Mouse (Mus musculus) forebrain, embryonic 11.5 days (tissue): ENCODE measurements around the gene Adprhl2. TPM values are rescaled to one million over a fixed set of nuclear protein-coding genes. Genes with fewer than 3 reads are reported as not detected.

ENCODE experiments used
- ATAC-seq: fragments of 200-750 bp; cut with Nextera tagmentation; replicated peaks from 2 replicates; pipeline ENCODE4 v1.8.0; 2017; ENCODE audit warnings: moderate TSS enrichment; ENCODE audit not compliant: low FRiP score
- DNase-seq: peaks from one replicate; pipeline ENCODE4 v3.0.0-alpha.2; 2017; ENCODE audit warnings: low spot score
- H3K27ac ChIP-seq: fragments of 300-500 bp; sonication (generic); 2 replicates; pipeline ENCODE4 v1.5.1; 2014; ENCODE audit warnings: low read depth, low read length
- H3K27me3 ChIP-seq: fragments of 300-500 bp; sonication (generic); 2 replicates; pipeline ENCODE4 v1.6.1; 2014; ENCODE audit warnings: mild to moderate bottlenecking, low read length, mixed read lengths; ENCODE audit not compliant: control insufficient read depth, insufficient read depth
- H3K36me3 ChIP-seq: fragments of 300-500 bp; sonication (generic); 2 replicates; pipeline ENCODE4 v1.6.1; 2014; ENCODE audit warnings: mild to moderate bottlenecking, low read length, moderate library complexity, mixed read lengths; ENCODE audit not compliant: control insufficient read depth, insufficient read depth
- H3K4me1 ChIP-seq: fragments of 300-500 bp; sonication (generic); replicated peaks from 2 replicates; pipeline ENCODE4 v1.6.1; 2014; ENCODE audit warnings: low read length, mixed read lengths; ENCODE audit not compliant: control insufficient read depth, insufficient read depth
- H3K4me2 ChIP-seq: fragments of 300-500 bp; sonication (generic); 2 replicates; pipeline ENCODE4 v1.6.1; 2014; ENCODE audit warnings: low read depth, mild to moderate bottlenecking, low read length, moderate library complexity, mixed read lengths; ENCODE audit not compliant: severe bottlenecking
- H3K4me3 ChIP-seq: fragments of 300-500 bp; sonication (generic); 2 replicates; pipeline ENCODE4 v1.5.1; 2014; ENCODE audit warnings: low read depth, low read length
- H3K9ac ChIP-seq: fragments of 300-500 bp; sonication (generic); 2 replicates; pipeline ENCODE4 v1.6.1; 2014; ENCODE audit warnings: low read length
- H3K9me3 ChIP-seq: fragments of 300-500 bp; sonication (generic); 2 replicates; pipeline ENCODE4 v1.6.1; 2016; ENCODE audit warnings: low read length, mixed read lengths; ENCODE audit not compliant: control insufficient read depth
- WGBS: fragments of 180-500 bp; shearing (Covaris S2); extraction: QIAGEN DNeasy Blood & Tissue Kit; methylation state at CpG from one replicate; pipeline ENCODE4 v1.1.7; 2014; 5-methylcytosine and 5-hydroxymethylcytosine counted together
- polyA plus RNA-seq: library from polyadenylated mRNA; unstranded; fragments of >200 nt; fragmentation: Nextera tagmentation; extraction: Ambion mirVana; gene quantifications from 2 replicates; pipeline ENCODE4 v1.2.1, GENCODE M21; 2014

Adprhl2 gene
- polyA plus RNA-seq, 1 experiment from 2014 or later = 66.5 TPM

- 91% methylated on average over 13 of the region's 13 CpGs for WGBS
Measured at GRCm38 (mm10) chr4:126275681-126276131, 45.8 kb downstream of the Adprhl2 start.

GRCm38 (mm10) chr4:126275081-126275480 lies 46.4 kb downstream of the Adprhl2 start:
- no peaks in the 10 kb centered on the region for H3K27me3 ChIP-seq
- no peaks in the 10 kb centered on the region for H3K9me3 ChIP-seq
- no peaks in the 10 kb centered on the region for H3K4me1 ChIP-seq
- no peak overlapping the region for H3K9ac ChIP-seq
- H3K4me2 ChIP-seq = no peak overlapping the region
- 90% methylated on average over 4 of the region's 4 CpGs for WGBS
- H3K27ac ChIP-seq = no peak overlapping the region
- DNase-seq (no peak), ATAC-seq (no peak)
- no peak overlapping the region for H3K4me3 ChIP-seq
- H3K36me3 ChIP-seq = no peaks in the 10 kb centered on the region; the same call in none of the 2 replicates

More at GRCm38 (mm10) chr4:126275681-126276131, 45.8 kb downstream of the Adprhl2 start:
- H3K4me1 ChIP-seq = no peaks in the 10 kb centered on the region
- DNase-seq (no peak), ATAC-seq (no peak)
- H3K4me2 ChIP-seq = no peak overlapping the region
- H3K9ac ChIP-seq = no peak overlapping the region
- no peaks in the 10 kb centered on the region; the same call in none of the 2 replicates for H3K36me3 ChIP-seq
- no peak overlapping the region for H3K27ac ChIP-seq
- no peaks in the 10 kb centered on the region for H3K9me3 ChIP-seq
- H3K27me3 ChIP-seq = no peaks in the 10 kb centered on the region
- H3K4me3 ChIP-seq = no peak overlapping the region

GRCm38 (mm10) chr4:126273753-126274152 lies 47.8 kb downstream of the Adprhl2 start:
- no peak overlapping the region for H3K9ac ChIP-seq
- H3K27ac ChIP-seq = no peak overlapping the region
- no peaks in the 10 kb centered on the region for H3K9me3 ChIP-seq
- no peaks in the 10 kb centered on the region; the same call in none of the 2 replicates for H3K36me3 ChIP-seq
- H3K4me1 ChIP-seq = no peaks in the 10 kb centered on the region
- no peak for ATAC-seq
- H3K4me3 ChIP-seq = no peak overlapping the region
- no peak overlapping the region for H3K4me2 ChIP-seq
- no peaks in the 10 kb centered on the region for H3K27me3 ChIP-seq
- no peak for DNase-seq
- WGBS = 69% methylated on average over 13 of the region's 13 CpGs

- 86% methylated on average over 3 of the region's 3 CpGs for WGBS
- DNase-seq = no peak
- no peak overlapping the region for H3K4me2 ChIP-seq
- H3K27me3 ChIP-seq = no peaks in the 10 kb centered on the region
- ATAC-seq = no peak
- H3K36me3 ChIP-seq = no peaks in the 10 kb centered on the region; the same call in none of the 2 replicates
- H3K9ac ChIP-seq = no peak overlapping the region
- no peak overlapping the region for H3K4me3 ChIP-seq
- H3K4me1 ChIP-seq = no peaks in the 10 kb centered on the region
- H3K27ac ChIP-seq = no peak overlapping the region
- H3K9me3 ChIP-seq = no peaks in the 10 kb centered on the region
Measured at GRCm38 (mm10) chr4:126269292-126269691, 52.2 kb downstream of the Adprhl2 start.

Other genes with a start within 250 kb of the Adprhl2 start
- gene Lsm10, start 225.1 kb downstream of the Adprhl2 start, polyA plus RNA-seq = 43.0 and 44.4 TPM in 2 replicates
- 37.4 and 37.5 TPM in 2 replicates for gene Stk40, start 217.7 kb downstream of the Adprhl2 start, polyA plus RNA-seq
- 18.6 and 19.0 TPM in 2 replicates for gene Eva1b, start 174.0 kb downstream of the Adprhl2 start, polyA plus RNA-seq
- 1.6 TPM in 2 replicates for gene Sh3d21, start 158.2 kb downstream of the Adprhl2 start, polyA plus RNA-seq
- gene Thrap3, start 118.9 kb downstream of the Adprhl2 start, polyA plus RNA-seq = 251 and 263 TPM in 2 replicates
- gene Map7d1, start 65.4 kb downstream of the Adprhl2 start, polyA plus RNA-seq = 80.6 and 83.5 TPM in 2 replicates
- 23.3 and 25.7 TPM in 2 replicates for gene Trappc3, start 59.4 kb downstream of the Adprhl2 start, polyA plus RNA-seq
- gene Col8a2, start 34.9 kb downstream of the Adprhl2 start, polyA plus RNA-seq = 18.0 and 20.4 TPM in 2 replicates
- gene Tekt2, start 4.0 kb upstream of the Adprhl2 start, polyA plus RNA-seq = 4.9 and 6.1 TPM in 2 replicates
- 16.0 and 21.9 TPM in 2 replicates for gene Ago3, start 107.9 kb upstream of the Adprhl2 start, polyA plus RNA-seq
- gene Ago1, start 146.9 kb upstream of the Adprhl2 start, polyA plus RNA-seq = 23.2 and 26.8 TPM in 2 replicates
- gene Ago4, start 211.8 kb upstream of the Adprhl2 start, polyA plus RNA-seq = 3.4 and 3.6 TPM in 2 replicates
- gene Clspn, start 235.2 kb upstream of the Adprhl2 start, polyA plus RNA-seq = 62.7 and 71.2 TPM in 2 replicates